Mouse (Mus musculus) CD8-positive naive resting alpha-beta T cell, adult 2 months (primary cell): Measurements from ENCODE around the gene Etv6.
"Not testable (repeated sequence)": the region's sequence is repeated elsewhere in the genome, so short reads cannot be mapped to it uniquely, and the experiment has no call there.

Experiments
- DNase-seq, 2 experiments: peaks; one replicate each; pipeline ENCODE4 v3.0.0; 2022; ENCODE audit warnings: low read depth in 2 of 2, low spot score in 2 of 2

Etv6 gene

DNA sequence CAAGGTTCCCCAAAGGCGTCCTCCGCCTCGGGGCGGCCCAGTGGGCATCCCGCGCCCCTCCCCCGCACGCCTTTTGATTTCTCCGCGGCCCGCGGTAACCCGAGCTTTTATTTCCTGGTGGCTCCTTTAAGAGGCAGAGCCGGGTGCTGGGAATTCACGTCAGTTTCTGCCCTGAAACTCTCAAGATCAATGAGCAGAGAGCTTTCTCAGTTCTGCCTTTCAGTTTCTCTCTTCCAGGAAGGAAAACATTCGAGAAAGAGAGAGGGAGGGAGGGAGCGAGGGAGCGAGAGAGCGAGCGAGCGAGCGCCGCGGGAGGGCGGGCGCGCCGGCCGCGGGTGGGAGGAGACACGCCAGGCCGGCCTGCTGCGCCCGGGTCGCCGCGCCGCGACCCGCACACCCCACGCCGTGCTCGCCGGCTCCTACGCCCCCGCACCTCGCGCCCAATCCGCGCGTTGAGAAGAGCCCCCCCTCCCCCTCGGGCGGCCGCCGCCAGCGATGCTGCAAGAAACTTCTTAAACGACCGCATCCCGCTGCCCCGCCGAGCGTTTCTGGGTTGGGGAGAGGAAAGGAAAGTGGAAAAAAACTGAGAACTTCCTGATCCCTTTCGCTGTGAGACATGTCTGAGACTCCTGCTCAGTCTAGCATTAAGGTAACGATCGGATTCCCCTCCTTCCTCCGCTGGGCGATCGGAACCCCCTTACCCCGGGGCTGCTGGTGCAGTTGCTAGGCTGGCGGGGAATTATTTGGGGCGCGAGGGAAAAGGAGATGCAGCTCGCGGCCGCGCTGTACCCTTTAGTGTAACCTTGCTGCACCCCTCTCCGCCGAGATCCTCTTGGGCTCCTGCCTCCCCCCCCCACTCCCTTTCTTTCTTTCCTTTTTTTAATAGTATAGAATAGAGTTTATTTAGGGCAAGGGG, at the start of gene Etv6:
Etv6 (plus strand) TSS at position 211 of the 916 bp plus-strand sequence.
- peak; percentile 40 to 61 for DNase-seq

DNA sequence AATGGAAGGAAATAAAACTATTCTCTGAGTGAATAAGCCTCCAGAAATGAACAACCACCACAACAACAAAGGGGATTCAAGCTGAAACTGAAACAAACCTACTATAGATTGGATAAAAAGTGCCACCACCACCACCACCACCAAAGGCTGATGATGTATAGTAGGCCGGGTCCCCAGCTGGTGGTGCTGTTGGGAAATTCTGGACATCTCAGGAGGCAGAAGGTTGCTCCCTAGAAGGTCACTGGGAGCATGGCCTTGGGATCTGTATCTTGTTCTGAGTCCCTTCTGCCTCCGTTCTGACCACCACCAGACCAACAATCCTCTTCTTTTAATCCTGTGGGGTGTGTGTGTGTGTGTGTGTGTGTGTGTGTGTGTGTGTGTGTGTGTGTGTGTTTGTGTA, 49.3 kb upstream of the Etv6 start:
- no peak for DNase-seq

DNA sequence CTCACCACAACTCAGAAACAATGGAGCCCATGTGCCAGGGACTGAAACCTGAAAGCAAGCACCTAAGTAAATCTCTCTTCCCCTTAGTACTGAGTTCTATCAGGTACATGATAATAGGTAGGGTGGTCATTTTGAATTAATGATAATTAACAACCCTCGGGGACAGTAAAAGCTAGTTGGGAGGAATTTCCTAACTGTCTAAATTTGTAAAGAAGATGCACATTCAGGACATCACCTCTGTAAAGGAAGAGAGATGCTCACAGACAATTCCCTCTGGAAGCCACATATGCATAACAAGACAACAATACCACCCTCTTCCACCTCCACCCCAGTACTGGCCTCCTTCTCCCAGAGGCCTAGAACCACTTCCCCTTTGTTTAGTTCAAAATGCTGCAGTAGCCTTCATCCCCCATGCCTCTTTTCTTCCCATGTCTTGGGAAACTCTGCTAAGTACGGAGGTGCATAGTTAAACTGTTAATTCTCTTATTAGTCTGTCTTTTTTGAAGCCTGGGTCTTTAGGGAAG, 48.4 kb upstream of the Etv6 start:
- no peak for DNase-seq

DNA sequence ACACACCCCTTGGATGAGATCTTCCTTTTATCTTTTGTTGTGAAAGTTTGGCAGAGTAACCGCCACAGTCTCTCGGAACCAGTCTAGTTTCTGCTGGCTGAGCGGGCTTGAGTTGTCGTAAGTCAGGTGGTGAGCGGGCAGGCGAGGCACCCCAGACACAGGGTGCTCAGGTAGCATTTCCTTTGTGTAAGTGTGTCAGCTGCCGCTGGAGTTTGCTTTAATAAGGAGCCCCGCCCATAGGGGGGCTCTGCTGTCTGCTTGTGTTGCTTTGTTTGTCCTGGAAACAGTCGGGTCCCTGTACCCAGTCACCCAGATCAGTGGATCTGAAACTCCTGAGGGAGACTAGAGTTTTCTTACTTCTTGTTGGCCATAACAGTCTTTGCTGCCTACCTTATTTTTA, 47.5 kb upstream of the Etv6 start:
- DNase-seq, result no peak

DNA sequence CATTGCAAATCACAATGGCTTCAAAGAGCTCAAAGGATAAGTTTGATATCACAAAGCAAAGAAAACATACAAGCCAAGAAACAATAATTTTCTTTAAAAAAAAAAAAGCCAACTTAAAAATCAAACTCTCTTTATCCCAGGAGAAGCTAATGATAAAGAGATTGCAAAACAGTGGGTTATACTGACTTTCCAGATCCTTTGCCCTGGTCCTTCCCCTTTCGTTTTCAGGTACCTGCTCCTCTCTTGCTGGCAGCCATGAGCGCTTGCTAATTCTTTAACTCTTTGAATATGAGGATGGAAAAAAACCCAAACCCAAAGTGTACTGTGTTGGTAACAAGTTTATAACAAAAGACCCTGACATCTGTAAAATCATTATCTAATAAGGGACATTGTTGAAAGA, 38.0 kb upstream of the Etv6 start:
- no peak for DNase-seq

DNA sequence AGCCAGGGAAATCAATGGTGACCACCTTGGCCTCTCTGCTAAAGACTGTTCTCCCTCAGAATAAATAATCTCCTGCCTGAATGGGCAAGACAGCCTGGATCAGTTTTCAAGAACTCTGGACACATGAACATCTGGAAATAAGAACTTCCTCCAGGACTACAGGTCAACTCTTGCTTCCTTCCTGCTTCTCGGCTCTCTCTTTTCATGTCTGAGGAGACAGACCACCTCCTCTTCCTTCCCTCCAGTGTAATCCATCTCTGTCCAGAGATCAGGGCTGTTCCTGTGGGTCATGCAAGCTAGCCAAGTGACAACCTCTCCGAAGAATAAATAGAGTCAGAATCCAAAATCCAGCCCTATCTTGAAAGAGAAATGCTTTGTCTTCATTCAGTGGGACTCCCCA, 37.6 kb upstream of the Etv6 start:
- DNase-seq, result no peak

DNA sequence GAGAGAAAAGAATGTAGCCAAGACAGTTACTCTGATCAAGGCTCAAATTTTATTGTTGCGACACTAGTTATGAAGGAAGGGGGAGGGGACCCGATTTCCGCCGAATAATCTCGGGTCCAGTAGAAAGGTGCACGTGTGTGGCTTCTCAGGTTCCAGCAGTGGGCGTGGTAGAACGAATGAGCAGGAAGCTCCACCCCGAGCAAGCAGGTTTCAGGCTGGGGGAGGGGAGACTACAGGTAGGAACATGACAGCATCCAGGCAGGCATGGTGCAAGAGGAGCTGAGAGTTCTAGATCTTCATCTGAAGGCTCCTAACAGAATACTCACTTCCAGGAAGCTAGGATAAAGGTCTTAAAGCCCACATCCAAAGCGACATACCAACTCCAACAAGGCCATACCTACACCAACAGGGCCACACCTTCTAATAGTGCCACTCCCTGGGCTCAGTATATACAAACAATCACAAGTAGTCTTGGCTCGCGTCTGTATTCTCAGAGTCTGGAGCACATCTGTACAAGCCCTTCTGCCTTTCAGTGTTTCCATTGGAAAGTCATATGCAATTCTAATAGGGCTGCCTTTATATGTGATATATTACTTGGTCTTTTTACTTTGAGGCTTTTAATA, 20.9 kb upstream of the Etv6 start:
- not testable (repeated sequence) for DNase-seq

DNA sequence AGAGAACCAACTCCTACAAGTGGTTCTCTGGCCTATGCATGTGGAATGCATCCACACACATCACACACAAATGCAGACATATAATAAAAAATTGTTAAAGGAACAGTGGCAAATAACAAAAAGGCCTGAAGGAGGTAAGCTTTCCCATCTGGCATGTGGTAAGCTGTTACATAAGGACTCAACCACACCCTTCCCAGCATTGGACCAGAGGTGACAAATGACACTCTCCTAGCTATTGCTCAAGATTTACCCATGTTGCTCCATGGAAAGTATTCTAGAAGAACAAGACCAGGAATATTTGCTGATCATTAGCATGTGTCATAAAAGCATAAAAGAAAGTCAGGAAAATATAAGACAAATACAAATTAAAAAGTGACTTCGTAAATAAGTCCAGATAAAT, 16.7 kb upstream of the Etv6 start:
- no peak for DNase-seq

DNA sequence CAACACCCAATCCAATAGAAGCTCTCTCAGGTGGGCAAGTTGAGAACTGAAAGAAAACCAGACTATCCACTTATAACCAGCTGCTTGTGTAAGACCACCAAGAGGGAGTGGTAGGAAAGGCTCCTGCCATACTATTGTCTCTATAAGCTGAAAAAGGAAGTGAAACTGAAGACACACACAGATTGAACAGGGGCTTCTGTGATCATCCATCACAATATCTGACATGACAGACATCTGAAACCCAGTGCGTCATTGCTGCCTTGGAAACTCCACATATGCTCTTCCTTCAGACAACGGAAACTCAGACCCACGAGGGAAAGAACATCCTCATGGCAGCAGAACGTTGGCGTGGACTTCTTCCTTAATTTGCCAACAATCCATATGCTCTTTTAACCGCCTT, 14.7 kb upstream of the Etv6 start:
- DNase-seq, result no peak

DNA sequence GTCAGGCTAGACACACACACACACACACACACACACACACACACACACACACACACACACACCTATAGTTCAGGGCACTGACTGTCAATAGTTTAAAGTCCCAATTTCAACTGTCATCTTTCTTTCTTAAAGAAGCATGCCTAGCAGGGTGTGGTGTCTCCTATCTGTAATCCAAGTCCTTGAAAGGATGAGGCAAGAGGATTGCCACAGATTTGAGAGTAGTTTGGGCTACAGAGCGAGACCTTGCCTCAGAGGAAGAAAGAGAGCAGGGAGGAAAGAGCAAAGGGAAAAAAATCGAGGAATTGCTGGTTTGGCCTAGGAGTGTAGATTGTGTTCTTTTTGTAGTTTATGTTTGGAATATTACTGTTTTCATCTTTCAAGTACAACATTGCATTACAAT, 9.2 kb upstream of the Etv6 start:
- DNase-seq, result no peak

DNA sequence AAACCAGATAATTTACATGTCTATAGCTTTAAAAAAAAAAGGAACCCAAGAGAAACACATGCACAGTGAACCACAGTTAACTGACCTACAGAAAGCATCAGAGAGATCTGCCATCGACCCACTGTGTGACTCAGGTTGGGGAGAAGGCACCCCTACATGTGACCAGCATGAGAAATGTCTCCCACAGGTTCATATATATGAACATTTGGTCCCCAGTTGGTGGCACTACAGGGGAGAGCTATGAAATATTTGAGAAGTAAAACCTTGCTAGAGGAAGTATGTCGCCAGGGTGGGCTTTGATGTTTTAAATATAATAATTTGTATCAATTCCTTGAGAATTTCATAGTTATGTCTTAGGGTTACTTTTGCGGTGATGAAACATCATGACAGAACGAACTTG, 8.5 kb upstream of the Etv6 start:
- DNase-seq, result no peak

DNA sequence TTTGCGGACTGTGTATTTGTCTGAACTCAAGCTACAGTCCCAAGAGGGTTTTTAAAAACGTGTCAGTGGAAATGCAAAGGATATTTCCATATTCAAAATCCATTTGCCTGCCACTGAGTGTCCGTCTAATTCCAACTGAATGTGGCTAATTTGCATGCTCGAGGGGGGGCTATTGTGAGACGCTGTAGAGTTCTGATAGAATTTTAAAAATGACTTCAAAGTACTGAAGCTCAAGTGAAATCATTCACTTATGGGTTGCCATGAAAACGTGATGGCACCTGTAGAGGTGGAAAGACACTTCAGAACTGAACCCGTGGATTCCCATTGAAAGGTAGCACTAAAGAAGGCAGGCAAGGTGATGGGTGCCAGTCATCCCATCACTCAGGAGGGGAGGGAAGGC, 3.0 kb upstream of the Etv6 start:
- no peak for DNase-seq

DNA sequence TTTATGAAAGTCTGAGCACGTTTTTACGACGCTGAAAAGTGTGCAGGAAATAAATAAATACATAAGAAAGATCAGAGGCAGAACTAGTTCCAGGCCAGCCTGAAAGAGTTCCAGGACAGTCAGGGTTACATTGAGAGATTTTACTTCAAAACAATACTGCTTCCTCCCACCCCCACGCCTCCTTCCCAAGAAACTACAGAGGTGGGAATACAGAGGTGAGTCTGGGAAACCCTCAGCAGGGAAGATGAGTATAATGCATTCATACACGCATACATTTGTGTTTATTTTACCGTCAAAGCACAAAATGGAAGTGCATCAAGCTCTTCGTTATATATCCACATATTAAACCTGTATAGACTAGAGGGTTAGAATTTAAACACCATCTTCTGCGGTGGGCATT, 1.1 kb upstream of the Etv6 start:
- no peak for DNase-seq

DNA sequence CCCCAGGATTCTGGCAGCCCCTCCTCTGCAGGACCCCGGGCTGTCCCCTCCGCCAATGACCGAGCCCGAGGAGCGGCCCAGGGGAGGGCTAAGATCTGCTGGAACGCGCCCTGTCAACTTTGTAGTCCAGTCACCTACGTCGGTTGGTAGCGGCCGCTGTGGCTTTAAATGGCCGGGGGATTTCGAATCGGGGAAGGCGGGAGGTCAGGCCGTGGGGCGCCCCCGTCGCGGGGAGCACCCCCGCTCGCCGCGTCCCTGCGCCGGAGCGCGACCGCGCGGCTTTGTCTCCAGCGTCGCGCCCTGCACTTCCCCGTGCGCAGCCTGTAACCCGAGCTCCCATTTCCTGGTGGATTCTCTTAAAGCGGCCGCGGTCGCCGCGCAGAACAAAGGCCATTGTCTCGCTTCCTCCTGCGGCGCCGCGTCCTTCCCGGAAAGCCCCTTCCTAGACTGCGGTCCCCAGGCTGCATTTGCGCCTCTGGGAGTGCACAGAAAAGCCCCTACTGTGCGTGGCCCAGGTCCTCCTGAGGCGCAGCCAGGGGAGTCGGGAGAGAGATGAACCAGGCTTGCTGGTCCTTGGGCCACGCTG, 503 bp upstream of the Etv6 start:
- peak; percentile 46 to 63 for DNase-seq

DNA sequence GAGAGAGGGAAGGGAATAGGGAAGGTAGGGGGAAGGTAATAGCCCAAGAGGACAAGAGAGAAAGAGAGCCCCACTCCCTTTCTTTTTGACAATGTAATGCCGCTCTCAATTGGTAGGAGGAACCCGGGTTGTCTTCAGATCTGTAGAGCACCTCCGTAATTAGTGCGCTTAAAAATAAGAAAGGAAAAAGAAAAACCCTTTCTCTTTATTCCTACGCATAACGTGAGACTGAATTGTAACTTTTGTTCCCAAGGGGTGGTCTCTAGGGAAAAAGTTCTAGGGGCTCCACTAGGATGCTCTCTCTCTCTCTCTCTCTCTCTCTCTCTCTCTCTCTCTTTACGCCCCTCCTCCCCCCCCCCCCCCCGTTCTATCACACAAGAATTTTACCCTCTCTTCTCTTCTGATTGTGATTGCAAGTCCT, 1.0 kb downstream of the Etv6 start:
- DNase-seq, result no peak

DNA sequence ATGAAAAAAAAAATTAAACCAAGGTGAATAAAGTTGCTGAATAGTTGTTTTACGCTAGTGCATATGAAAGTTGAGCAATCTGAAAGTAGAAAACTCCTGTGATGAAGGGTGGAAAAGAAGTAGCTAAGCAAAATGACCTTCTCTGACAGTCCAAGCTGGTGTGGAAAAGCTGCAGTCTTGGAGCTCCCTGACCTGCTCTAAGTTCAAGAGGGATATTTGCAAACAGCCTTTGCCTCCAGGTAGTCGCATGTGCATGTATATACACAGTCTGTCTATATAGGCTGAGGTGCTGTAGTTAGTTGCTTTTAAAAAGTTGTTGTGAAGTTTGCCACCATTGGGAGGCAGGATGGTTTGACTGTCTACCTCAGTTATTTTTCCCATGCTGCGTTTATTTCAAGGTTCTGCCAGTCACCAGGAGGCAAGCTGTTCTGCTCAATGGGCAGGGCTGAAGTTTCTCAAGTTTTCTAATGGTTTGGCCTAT, 1.5 kb downstream of the Etv6 start:
- no peak for DNase-seq

DNA sequence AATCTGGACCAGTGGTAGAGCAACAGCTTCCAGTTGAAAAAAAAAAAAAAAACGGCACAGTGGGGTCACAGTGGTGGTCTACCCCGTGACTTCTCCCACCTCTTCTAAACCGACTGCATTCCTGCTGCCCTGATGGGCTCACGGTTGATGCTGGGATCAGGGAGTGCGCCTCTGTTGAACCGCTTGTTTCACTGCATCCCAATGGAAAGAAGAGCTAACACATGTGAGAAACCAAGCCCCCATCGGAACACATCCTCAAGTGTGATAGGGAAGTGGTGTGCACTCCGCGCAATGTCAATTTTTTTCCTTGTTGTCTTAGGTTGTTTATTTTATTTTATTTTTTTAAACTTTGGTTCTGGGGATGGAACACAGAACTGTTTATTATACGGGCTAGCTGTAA, 2.5 kb downstream of the Etv6 start:
- DNase-seq, result no peak

DNA sequence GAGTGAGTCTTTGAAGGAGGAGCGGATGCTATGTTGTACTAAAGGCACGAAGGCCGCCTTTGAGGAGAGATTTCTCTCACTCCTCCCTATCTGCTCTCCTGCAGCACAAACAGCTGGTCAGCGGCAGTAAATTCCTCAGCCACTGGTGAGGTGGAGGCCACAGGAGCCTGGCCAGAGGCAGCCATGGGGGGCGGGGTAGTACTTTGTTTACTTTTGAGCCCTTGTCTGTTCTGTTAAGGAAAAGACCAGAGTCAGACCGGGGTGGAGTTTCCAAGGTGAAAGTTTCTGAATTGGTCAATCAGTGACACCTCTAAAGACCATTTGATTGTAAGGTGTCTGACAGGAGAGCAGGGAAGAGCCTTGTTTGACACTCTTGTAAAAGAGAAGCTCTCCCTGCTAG, 3.4 kb downstream of the Etv6 start:
- DNase-seq, result no peak

DNA sequence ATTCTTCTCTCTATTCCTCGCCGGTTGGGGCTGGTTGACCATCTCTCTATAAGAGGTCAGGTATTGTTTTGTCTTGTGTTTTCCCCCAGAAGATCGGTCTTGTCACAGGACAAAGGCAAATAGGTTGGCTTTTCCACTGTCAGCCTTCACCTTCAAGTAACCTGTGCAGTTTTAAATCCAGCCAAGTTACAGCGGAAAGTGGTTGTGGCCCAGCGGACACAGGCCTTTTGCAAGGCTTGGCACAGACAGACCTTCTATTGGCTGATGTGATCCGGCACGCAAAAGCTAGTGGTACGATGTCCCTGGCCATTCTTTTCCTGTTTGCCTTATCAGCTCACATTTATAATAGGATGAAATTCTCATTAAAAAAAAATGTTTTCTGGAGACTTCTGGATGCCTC, 3.9 kb downstream of the Etv6 start:
- DNase-seq, result no peak

DNA sequence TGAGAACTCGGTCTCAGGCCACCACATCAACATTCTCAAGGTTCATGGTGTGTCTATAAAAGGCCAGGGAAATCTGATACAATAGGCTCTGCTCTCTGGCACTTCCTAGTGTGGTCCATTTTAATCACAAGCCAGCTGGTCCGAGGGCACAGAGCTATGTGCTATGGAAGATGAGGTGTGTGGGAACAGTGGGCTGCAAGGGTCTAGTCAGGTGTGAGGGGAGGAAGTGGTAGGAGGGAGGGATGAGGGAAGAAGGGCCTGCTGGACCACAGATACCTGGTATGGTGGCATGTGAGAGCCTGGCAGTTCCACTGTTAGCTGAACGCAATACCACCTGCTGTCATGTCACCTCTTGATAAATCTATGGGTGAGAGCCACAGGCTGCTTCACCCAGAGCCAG, 4.8 kb downstream of the Etv6 start:
- no peak for DNase-seq

DNA sequence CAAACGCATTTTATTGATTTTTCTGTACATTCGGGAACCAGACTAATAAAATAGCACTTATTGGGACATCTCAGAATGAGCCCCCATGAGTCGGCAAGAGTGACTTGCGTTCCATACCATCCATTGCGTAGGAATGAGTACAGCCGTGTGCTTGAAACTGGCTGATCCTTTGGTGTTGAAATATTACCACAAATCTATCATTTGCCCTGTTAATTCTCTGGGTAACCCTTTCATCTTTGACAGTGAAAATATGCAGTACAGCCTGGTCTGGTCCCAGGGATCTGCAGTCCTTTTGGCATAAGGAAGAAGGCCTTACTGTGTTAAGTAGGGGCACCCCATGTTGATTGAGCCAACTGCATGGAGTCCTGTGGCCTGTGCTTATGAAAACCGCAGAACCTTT, 5.8 kb downstream of the Etv6 start:
- no peak for DNase-seq

DNA sequence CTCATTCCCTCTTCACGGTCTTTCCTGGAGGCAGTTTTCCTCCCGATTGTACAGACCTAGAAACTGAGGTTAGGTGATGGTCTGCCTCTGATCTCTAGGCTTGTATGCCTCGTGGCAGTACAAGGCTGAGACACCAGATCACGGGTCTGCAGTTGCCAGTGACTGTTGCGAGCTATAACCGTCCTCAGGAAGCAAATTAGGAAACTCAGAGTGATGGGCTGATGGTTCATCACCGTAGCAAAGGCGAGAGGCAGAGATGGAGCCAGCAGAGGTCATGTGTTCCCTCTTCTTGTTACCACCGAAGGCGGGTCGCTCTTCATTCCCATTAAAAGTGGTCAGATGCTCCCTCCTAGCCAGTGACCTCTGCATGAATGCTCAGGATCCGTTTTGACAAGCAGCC, 6.4 kb downstream of the Etv6 start:
- DNase-seq, result no peak
